In genomic region chr13:19395688-19396354, GRCm38 (mm10) we compare ENCODE assay signal across 8 mouse cellular contexts. TPM values are rescaled to one million over a fixed set of nuclear protein-coding genes. Genes with fewer than 3 reads are reported as not detected.
DNase-seq lines count a peak whose midpoint lies in the region; ATAC-seq lines count a peak whose summit lies in the region.

Gene Stard3nl, minus strand, starts transcription at chr13:19395795.

- H3K9ac ChIP-seq in hindbrain, embryonic 16.5 days (ENCODE audit: low read depth, low read length), result peak within 1 kb of the TSS; percentile 99

- H3K4me1 ChIP-seq in hindbrain, embryonic 16.5 days (ENCODE audit: control insufficient read depth, insufficient read depth, low read depth, low read length), result peaks cover 19% of the 10 kb centered on the region

- H3K4me2 ChIP-seq in hindbrain, embryonic 16.5 days (ENCODE audit: low read length), result peak within 1 kb of the TSS; percentile 73

- 1% methylated on average over 37 of the region's 37 CpGs for WGBS in hindbrain, embryonic 16.5 days
- 1% methylated on average over 37 of the region's 37 CpGs for WGBS in macrophage (ENCODE audit: missing documents)

- H3K9me3 ChIP-seq in hindbrain, embryonic 16.5 days (ENCODE audit: control insufficient read depth, low read length), result no peaks in the 10 kb centered on the region

- peak; percentile 90 for DNase-seq in WW6 (ENCODE audit: low read depth, low spot score)
- peak; percentile 97 for DNase-seq in cerebellum, postnatal 4 days (ENCODE audit: low spot score in 2 of 2)
- DNase-seq in gastrocnemius, adult 18-20 months (ENCODE audit: low spot score), result peak; percentile 99
- peak; percentile 99 for DNase-seq in left cerebral cortex, adult 18-20 months (ENCODE audit: low spot score in 2 of 2)
- DNase-seq in right cerebral cortex, adult 18-20 months, result peak; percentile 100
- peak; percentile 96 for DNase-seq in urinary bladder, postnatal 10 days (ENCODE audit: low spot score)

- H3K4me3 ChIP-seq in hindbrain, embryonic 16.5 days (ENCODE audit: low read length), result peak within 1 kb of the TSS; percentile 95
- peak within 1 kb of the TSS; percentile 69 for H3K4me3 ChIP-seq in macrophage (ENCODE audit: inconsistent target)

- H3K27me3 ChIP-seq in hindbrain, embryonic 16.5 days (replicated peaks; ENCODE audit: control insufficient read depth, insufficient read depth, low read length), result no peaks in the 10 kb centered on the region

- 0 out of 2 replicates have a peak, but pooled peaks cover under 1% of the 10 kb centered on the region for H3K36me3 ChIP-seq in hindbrain, embryonic 16.5 days (ENCODE audit: control insufficient read depth, insufficient read depth, low read length)
- no peaks in the 10 kb centered on the region; the same call in 1 of the 2 replicates for H3K36me3 ChIP-seq in macrophage (ENCODE audit: inconsistent target)

- H3K79me2 ChIP-seq in macrophage (ENCODE audit: inconsistent target), result peaks cover 43% of the 10 kb centered on the region

- H3K27ac ChIP-seq in hindbrain, embryonic 16.5 days (ENCODE audit: low read depth, low read length), result peak within 1 kb of the TSS; percentile 93
- H3K27ac ChIP-seq in macrophage, result peak within 1 kb of the TSS; percentile 65

- ATAC-seq in hindbrain, embryonic 16.5 days, result peak; percentile 99

RNA-seq across cellular contexts. Expression of gene Stard3nl, which starts in this region (rescaled TPM):
- total RNA-seq in gastrocnemius, adult 18-20 months (2021), result 1 to 10 TPM; 5.8 to 6.6 TPM
- polyA plus RNA-seq in hindbrain, embryonic 16.5 days (2015; fragmentation: Nextera tagmentation; extraction: Ambion mirVana), result 211 and 218 TPM in 2 replicates
- 10 to 100 TPM; 61.8 to 63.7 TPM for total RNA-seq in left cerebral cortex, adult 18-20 months (2021)
- total RNA-seq in macrophage (2018; cell fraction: chromatin; rRNA removed), result 100 to 1,000 TPM in 8 of 26 experiments, 10 to 100 TPM in 18; 12.4 to 130 (median 71.7) TPM
- total RNA-seq in macrophage (2018; cell fraction: cytosol; rRNA removed), result 100 to 1,000 TPM in 4 of 26 experiments, 10 to 100 TPM in 22; 59.5 to 113 (median 80.3) TPM
- 100 to 1,000 TPM in 6 of 26 experiments, 10 to 100 TPM in 20; 28.4 to 122 (median 79.1) TPM for total RNA-seq in macrophage (2018; cell fraction: nucleus; rRNA removed)
- polyA plus RNA-seq in macrophage (2018), result 27.8 to 97.5 TPM (median 94.7 TPM) in 3 replicates

Comparison
In these comparisons a context has a peak if more than half of its experiments do, and no peak if none do; other contexts are left out.
1. Peak in every context shown above with its lines: DNase-seq, ATAC-seq, H3K4me3 ChIP-seq and H3K27ac ChIP-seq.
2. RNA of gene Stard3nl (total RNA-seq): 61.8 to 63.7 TPM in left cerebral cortex, adult 18-20 months; 5.8 to 6.6 TPM in gastrocnemius, adult 18-20 months; every median in the first group is over 4 times any median in the second.